Mouse (Mus musculus) naive thymus-derived CD4-positive, alpha-beta T cell, adult 5 months (primary cell): ENCODE data around the gene 1700013H16Rik. TPM values are rescaled to one million over a fixed set of nuclear protein-coding genes. Genes with fewer than 3 reads are reported as not detected.

Experiments used
- polyA plus RNA-seq: library from polyadenylated mRNA; unstranded; fragments of 100-300 nt; shearing (Covaris generic); gene quantifications from one replicate; pipeline ENCODE4 v1.2.1, GENCODE M21; 2017

1700013H16Rik gene
- not detected for polyA plus RNA-seq

DNA sequence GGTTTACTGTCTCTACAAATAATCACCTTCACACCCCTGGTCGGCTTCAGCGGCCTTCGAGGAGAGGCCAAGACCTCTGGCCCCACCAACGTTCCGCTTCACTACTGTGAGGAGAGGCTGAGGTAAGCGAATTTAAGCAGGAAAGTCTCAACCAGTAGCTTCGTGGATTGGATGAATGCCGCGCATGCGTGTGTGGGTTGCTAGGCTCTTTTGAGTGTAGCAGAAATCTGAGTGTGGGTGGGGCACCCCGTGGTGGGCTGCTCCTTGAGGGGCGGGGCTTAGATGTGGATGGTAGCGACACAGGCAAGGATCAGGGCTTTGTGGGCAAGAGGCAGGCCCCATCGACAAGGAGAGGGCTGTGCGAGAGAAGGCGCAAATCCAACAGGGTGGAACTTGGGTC is at the start of gene 1700013H16Rik:
TSS of gene 1700013H16Rik (minus strand) at position 96 of the 400 bp plus-strand sequence.

GRCm38 (mm10) chrX:53797519-53797918 is 39.9 kb upstream of the 1700013H16Rik start, which contains the start of gene Xlr:
Xlr (minus strand) TSS chrX:53797706.

DNA sequence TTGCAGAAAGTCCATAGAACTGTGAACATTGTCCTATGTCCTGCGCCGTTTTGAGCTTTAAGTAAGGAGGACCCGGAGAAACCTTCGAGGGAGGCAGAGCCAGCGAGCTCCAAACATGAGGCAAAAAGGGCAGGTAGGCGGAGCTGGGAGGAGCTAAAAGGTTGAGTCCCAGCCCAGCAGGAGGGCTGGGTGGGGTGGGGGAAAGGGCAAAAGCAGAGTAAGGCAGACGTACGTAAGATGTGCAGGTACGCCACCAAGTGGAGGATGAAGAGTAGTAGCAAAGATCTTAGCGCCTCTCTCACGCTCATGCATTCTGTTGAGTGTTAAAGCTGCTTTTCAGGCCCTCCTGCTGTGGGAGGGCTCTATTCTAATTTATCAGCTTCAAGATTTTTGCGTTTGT is 18.6 kb upstream of the 1700013H16Rik start, which contains the start of gene Zfp36l3:
TSS of gene Zfp36l3 (minus strand) at position 119 of the 400 bp plus-strand sequence.

GRCm38 (mm10) chrX:53724596-53724995 is 33.0 kb downstream of the 1700013H16Rik start, which contains the start of gene 4930502E18Rik:
4930502E18Rik (plus strand) TSS chrX:53724826.

Other genes starting within 250 kb of the 1700013H16Rik start
- 7.7 TPM for gene Rtl8c, start 149.8 kb downstream of the 1700013H16Rik start, polyA plus RNA-seq
- not detected for gene Gm14597, start 148.9 kb downstream of the 1700013H16Rik start, polyA plus RNA-seq
- 15.3 TPM for gene Rtl8a, start 114.1 kb downstream of the 1700013H16Rik start, polyA plus RNA-seq
- gene Rtl8b, start 87.4 kb downstream of the 1700013H16Rik start, polyA plus RNA-seq: 18.5 TPM
- not detected for gene 4930502E18Rik, start 33.0 kb downstream of the 1700013H16Rik start, polyA plus RNA-seq
- gene Zfp36l3, start 18.6 kb upstream of the 1700013H16Rik start, polyA plus RNA-seq: not detected
- gene Xlr, start 39.9 kb upstream of the 1700013H16Rik start, polyA plus RNA-seq: 1.4 TPM